Mouse (Mus musculus) hindbrain, embryonic 12.5 days (tissue): ENCODE results near the gene Xrn2. TPM values are rescaled to one million over a fixed set of nuclear protein-coding genes. Genes with fewer than 3 reads are reported as not detected.

Source experiments
- ATAC-seq: fragments of 200-750 bp; cut with Nextera tagmentation; 2 replicates; pipeline ENCODE4 v1.8.0; 2017; ENCODE audit warnings: moderate TSS enrichment; ENCODE audit not compliant: low FRiP score
- H3K27ac ChIP-seq: fragments of 300-500 bp; sonication (generic); 2 replicates; pipeline ENCODE4 v1.5.1; 2016; ENCODE audit warnings: mild to moderate bottlenecking
- H3K27me3 ChIP-seq: fragments of 300-500 bp; sonication (generic); 2 replicates; pipeline ENCODE4 v1.6.1; 2016; ENCODE audit warnings: mild to moderate bottlenecking
- H3K36me3 ChIP-seq: fragments of 300-500 bp; sonication (generic); 2 replicates; pipeline ENCODE4 v1.6.1; 2016; ENCODE audit warnings: mild to moderate bottlenecking
- H3K4me1 ChIP-seq: fragments of 300-500 bp; sonication (generic); 2 replicates; pipeline ENCODE4 v1.6.1; 2016
- H3K4me2 ChIP-seq: fragments of 300-500 bp; sonication (generic); replicated peaks from 2 replicates; pipeline ENCODE4 v1.6.1; 2016; ENCODE audit warnings: mild to moderate bottlenecking
- H3K4me3 ChIP-seq: fragments of 300-500 bp; sonication (generic); 2 replicates; pipeline ENCODE4 v1.5.1; 2016; ENCODE audit warnings: mild to moderate bottlenecking
- H3K9ac ChIP-seq: fragments of 300-500 bp; sonication (generic); 2 replicates; pipeline ENCODE4 v1.6.1; 2016; ENCODE audit warnings: mild to moderate bottlenecking, moderate library complexity
- H3K9me3 ChIP-seq: fragments of 300-500 bp; sonication (generic); replicated peaks from 2 replicates; pipeline ENCODE4 v1.6.1; 2016; ENCODE audit warnings: mild to moderate bottlenecking
- WGBS: fragments of 180-500 bp; shearing (Covaris S2); methylation state at CpG from one replicate; pipeline ENCODE4 v1.1.7; 2016; 5-methylcytosine and 5-hydroxymethylcytosine counted together
- polyA plus RNA-seq: library from polyadenylated mRNA; unstranded; fragments of >200 nt; fragmentation: Nextera tagmentation; extraction: Ambion mirVana; gene quantifications from 2 replicates; pipeline ENCODE4 v1.2.1, GENCODE M21; 2016

Xrn2 gene
- polyA plus RNA-seq, result 88.3 and 93.7 TPM in 2 replicates

DNA sequence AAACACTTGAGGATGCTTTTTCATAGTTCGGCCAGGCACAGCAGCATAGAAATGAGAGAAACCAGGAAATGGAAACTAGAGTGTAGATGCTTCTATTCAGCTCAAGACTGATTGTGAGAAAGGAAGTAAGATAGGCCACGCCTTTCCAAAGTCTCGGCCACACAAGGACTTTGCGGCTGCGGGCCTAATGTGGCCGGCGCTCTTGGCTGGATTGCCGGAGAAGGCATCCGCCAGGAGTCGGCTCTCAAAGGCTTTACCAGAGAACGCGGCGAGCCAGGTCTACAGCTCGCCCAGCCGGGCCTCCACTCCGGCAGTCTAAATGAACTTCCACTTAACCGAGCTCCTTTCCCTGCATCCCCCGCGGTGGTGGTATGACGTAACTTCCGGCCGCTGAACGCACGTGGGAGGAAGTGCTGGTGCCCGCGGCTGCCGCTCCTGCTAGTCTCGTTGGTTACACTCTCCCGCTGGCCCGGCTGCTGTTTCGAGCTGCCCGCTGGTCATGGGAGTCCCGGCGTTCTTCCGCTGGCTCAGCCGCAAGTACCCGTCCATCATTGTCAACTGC, at the start of gene Xrn2:
TSS of gene Xrn2 (plus strand) at position 374 of the 562 bp plus-strand sequence.
- H3K9ac ChIP-seq, result peak within 1 kb of the TSS; percentile 86
- no peaks in the 10 kb centered on the region for H3K27me3 ChIP-seq
- peak within 1 kb of the TSS; percentile 54 for H3K4me2 ChIP-seq
- H3K36me3 ChIP-seq, result no peaks in the 10 kb centered on the region
- under 1% methylated on average over 37 of the region's 37 CpGs for WGBS
- H3K4me3 ChIP-seq, result peak within 1 kb of the TSS; percentile 88
- peak; percentile 98 for ATAC-seq
- peaks cover 23% of the 10 kb centered on the region for H3K4me1 ChIP-seq
- H3K27ac ChIP-seq, result peak within 1 kb of the TSS; percentile 98
- H3K9me3 ChIP-seq, result no peaks in the 10 kb centered on the region; the same call in 1 of the 2 replicates

DNA sequence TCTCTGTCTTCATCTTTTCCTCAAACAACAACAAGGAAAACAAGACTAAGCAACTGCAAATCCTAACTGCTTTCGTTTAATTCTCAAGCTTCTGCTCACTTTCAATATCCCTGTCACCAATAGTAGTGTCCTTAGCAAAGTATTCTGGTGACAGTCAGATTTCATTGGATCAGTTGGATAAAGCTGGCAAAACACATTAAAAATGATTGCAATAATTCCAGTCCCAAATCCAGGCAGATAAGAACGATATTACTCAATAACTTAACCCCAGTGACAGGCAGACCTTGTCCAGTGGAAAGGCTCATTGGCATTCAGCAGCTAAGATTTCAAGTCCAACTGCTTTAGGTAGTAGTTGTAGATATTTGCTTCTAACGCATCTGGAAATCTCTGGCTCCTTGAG, 37.8 kb upstream of the Xrn2 start:
- Histone ChIP-seq H3K4me1 (no peaks in the 10 kb centered on the region), H3K27me3 (no peaks in the 10 kb centered on the region), H3K4me2 (no peak overlapping the region), H3K9me3 (no peaks in the 10 kb centered on the region), H3K36me3 (no peaks in the 10 kb centered on the region), H3K9ac (no peak overlapping the region), H3K4me3 (no peak overlapping the region), H3K27ac (no peak overlapping the region)
- no peak for ATAC-seq
- WGBS, result 80% methylated on average over 3 of the region's 3 CpGs

DNA sequence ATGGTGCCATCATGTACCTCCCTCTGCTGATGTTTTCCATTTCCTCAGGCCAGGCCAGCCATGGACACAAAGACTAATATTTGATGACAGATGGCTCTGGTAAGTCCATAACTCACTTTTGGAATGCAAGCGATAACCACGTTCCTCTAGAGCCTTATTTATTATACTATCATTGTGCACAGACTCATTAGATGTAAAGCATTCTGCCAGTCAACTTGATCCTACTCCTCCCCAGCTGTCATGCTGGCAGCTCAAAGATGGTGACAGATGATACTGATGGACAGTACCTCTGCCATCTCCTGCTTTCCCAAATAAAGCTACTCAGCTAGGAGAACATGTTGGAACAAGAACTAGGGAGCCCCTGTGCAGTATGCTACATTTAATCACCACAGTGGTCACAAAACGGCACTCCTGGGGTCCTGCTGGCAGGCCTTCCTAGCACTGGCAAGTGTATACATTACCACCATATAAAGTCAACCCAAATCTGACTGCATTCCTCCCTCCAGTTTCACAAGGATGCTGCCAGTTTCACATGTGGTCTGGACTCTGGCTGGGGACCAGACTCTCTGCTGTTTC, 37.3 kb upstream of the Xrn2 start:
- H3K4me3 ChIP-seq, result no peak overlapping the region
- no peak overlapping the region for H3K4me2 ChIP-seq
- no peaks in the 10 kb centered on the region for H3K27me3 ChIP-seq
- no peaks in the 10 kb centered on the region for H3K9me3 ChIP-seq
- no peaks in the 10 kb centered on the region for H3K36me3 ChIP-seq
- H3K27ac ChIP-seq, result no peak overlapping the region
- no peaks in the 10 kb centered on the region for H3K4me1 ChIP-seq
- no peak overlapping the region for H3K9ac ChIP-seq
- 74% methylated on average over 3 of the region's 3 CpGs for WGBS
- ATAC-seq, result no peak

DNA sequence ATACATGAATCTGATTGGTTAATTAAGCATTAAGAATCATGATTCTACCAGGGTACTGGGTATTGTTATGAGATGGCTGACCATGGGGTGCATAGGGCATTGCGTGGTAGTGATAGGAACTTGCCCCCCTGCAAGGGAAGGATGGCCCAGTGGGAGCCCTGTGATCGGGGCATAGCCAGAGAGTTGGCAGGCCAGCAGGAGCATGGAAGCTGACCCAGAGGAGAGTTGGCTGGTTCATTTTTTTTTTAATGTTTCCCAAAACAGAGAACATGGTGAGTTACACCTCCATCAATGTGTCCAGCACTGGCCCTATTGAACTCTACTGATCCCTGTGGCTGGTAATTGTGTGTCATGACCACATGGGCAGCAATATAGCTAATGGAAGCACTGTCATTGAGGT, 30.0 kb upstream of the Xrn2 start:
- H3K36me3 ChIP-seq, result no peaks in the 10 kb centered on the region
- H3K27ac ChIP-seq, result no peak overlapping the region
- H3K27me3 ChIP-seq, result no peaks in the 10 kb centered on the region
- H3K4me1 ChIP-seq, result no peaks in the 10 kb centered on the region
- H3K4me2 ChIP-seq, result no peak overlapping the region
- no peak overlapping the region for H3K9ac ChIP-seq
- ATAC-seq, result no peak
- no peaks in the 10 kb centered on the region for H3K9me3 ChIP-seq
- 93% methylated on average over 2 of the region's 2 CpGs for WGBS
- no peak overlapping the region for H3K4me3 ChIP-seq

DNA sequence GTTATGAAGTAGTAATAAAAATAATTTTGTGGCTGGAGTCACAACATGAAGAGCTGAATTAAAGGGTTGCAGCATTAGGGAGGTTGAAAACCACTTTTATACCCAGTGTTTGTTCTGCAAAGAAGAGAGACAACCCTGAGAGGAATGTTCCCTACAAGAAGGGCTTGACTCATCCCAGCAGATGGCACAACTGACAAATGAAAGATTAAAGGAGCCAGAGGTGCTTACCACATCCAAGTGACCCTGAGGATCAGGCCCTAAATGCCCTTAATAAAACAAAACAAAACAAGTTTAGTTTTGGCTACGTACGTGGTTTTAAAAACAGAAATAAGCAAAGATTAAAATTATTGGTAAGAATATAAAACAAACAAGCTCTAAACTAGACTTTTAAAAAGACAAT, 28.0 kb upstream of the Xrn2 start:
- Histone ChIP-seq H3K4me2 (no peak overlapping the region), H3K36me3 (no peaks in the 10 kb centered on the region), H3K27me3 (no peaks in the 10 kb centered on the region), H3K4me1 (no peaks in the 10 kb centered on the region), H3K4me3 (no peak overlapping the region), H3K9me3 (no peaks in the 10 kb centered on the region), H3K9ac (no peak overlapping the region), H3K27ac (no peak overlapping the region)
- WGBS, result 95% methylated on average over 2 of the region's 2 CpGs
- no peak for ATAC-seq

DNA sequence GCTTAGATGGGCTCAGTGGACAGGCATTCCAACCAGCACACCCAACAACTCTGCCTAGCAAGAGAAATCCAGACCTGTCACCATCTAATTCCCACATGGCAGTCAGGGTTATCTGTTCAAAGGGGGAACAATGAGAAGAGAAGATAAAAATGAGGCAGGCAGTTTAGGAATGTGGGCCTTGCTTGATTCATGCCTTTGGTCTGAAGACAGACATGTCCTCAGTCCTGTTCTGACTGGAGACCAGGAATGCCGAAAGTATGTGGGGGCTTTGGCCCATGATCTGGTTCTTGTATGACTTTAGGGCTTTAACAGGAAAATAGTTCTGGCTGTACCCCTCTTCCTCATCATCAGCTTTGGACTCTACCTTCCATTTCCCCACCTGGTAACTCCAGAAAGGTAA, 27.0 kb upstream of the Xrn2 start:
- no peak overlapping the region for H3K9ac ChIP-seq
- ATAC-seq, result no peak
- no peaks in the 10 kb centered on the region for H3K4me1 ChIP-seq
- H3K27ac ChIP-seq, result no peak overlapping the region
- H3K27me3 ChIP-seq, result no peaks in the 10 kb centered on the region
- H3K4me2 ChIP-seq, result no peak overlapping the region
- no peaks in the 10 kb centered on the region for H3K36me3 ChIP-seq
- WGBS, result 88% methylated on average over 1 of the region's 1 CpGs
- no peak overlapping the region for H3K4me3 ChIP-seq
- no peaks in the 10 kb centered on the region for H3K9me3 ChIP-seq

DNA sequence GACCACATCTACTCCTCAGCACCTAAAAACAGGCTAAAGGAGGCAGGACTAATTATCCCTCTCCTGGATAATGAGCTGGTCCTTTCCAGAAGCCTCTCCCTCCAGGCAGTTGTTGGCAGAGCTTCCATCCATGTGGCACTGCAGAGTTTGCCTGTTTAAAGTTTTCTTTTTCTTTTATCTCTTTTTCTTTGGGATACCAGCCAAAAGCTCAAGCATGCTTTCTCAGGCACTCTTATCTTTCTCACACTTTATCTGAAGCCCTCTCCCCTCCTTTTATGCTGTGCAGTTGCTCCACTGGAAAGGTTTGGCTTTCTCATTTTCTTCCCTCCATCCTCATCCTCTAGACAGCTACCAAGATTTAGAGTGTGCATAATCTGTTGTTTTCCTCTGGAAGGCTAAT, 26.4 kb upstream of the Xrn2 start:
- no peaks in the 10 kb centered on the region for H3K27me3 ChIP-seq
- H3K36me3 ChIP-seq, result no peaks in the 10 kb centered on the region
- no peaks in the 10 kb centered on the region for H3K9me3 ChIP-seq
- H3K27ac ChIP-seq, result no peak overlapping the region
- H3K4me3 ChIP-seq, result no peak overlapping the region
- H3K4me1 ChIP-seq, result no peaks in the 10 kb centered on the region
- H3K4me2 ChIP-seq, result no peak overlapping the region
- ATAC-seq, result no peak
- no peak overlapping the region for H3K9ac ChIP-seq

DNA sequence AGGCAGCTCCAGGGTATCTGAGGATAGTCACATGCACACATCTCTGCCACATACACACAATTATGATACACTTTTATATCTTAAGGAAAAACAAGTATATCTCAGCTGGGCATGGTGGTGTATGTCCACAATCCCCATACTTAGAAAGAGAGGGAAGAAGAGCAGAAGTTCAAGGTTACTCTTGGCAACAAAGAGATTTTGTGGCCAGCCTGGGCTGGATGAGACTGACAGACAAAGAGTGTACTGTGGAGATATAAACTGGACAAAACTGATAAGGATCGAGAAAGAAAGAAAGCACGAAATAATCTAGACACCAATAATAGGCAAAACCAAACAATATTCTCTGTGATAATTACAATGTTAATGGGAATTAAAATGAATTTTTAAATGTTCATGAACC, 5.5 kb upstream of the Xrn2 start:
- Histone ChIP-seq H3K4me2 (no peak overlapping the region), H3K9me3 (no peaks in the 10 kb centered on the region; the same call in 1 of the 2 replicates), H3K9ac (no peak overlapping the region), H3K27me3 (no peaks in the 10 kb centered on the region), H3K4me3 (no peak overlapping the region), H3K27ac (no peak overlapping the region), H3K36me3 (no peaks in the 10 kb centered on the region), H3K4me1 (peaks cover 9% of the 10 kb centered on the region)
- 92% methylated on average over 2 of the region's 2 CpGs for WGBS
- no peak for ATAC-seq

DNA sequence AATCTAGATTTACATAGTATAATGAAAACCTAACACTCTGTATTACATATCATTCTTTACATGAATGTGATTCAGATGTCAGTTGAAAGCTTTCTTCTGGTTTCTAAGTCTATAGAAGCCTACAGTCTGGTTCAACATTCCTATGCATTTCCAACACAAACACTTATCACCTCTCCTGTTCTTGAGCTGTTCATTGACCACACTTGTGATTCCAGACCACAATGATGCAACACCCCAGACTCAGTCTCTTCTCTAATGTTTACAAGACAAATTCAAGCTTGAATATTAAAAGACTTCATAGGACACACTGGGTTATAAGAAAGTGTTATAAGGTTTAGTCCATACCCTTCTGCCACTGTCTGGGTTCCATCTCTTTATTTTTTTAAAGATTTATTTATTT, 3.7 kb upstream of the Xrn2 start:
- no peaks in the 10 kb centered on the region; the same call in 1 of the 2 replicates for H3K9me3 ChIP-seq
- ATAC-seq, result no peak
- H3K4me3 ChIP-seq, result no peak overlapping the region
- peaks cover 12% of the 10 kb centered on the region for H3K4me1 ChIP-seq
- no peak overlapping the region for H3K4me2 ChIP-seq
- no peaks in the 10 kb centered on the region for H3K36me3 ChIP-seq
- H3K9ac ChIP-seq, result no peak overlapping the region
- no peak overlapping the region for H3K27ac ChIP-seq
- no peaks in the 10 kb centered on the region for H3K27me3 ChIP-seq

DNA sequence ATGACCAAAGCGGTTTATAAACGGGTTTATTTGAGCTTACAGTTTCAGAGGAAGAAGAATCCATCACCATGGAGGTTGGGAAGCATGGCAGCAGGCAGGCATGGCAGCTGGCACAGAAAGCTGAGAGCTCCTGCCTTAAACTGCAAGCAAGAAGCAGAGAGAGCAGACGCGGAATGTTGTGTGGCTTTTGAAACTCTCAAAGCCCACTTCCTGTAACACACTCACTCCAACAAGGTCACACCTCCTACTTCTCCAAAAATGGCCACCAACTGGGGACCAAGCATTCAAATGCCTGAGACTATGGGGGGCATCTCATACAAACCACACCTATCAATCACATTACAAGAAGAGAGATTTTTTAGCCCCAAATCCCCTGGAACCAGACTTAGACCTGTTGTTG, 2.7 kb upstream of the Xrn2 start:
- no peaks in the 10 kb centered on the region for H3K36me3 ChIP-seq
- H3K9me3 ChIP-seq, result no peaks in the 10 kb centered on the region; the same call in 1 of the 2 replicates

DNA sequence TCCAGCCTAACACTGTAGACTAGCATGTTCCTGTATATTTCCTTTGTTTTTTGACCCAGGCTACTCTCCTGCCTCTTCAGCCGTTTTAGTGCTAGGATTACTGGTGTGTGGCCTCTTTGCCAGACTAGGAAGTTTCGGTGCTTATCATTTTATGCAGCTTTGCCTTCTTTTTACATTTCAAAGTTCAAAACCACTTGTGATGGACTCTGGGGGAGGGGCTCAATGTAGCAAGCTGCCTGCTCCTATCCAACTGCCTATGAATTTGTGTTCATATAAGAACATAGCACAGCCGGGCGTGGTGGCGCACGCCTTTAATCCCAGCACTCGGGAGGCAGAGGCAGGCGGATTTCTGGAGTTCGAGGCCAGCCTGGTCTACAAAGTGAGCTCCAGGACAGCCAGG, 1.8 kb upstream of the Xrn2 start:
- Histone ChIP-seq H3K4me1 (peaks cover 23% of the 10 kb centered on the region), H3K9ac (no peak overlapping the region), H3K4me2 (no peak overlapping the region), H3K4me3 (no peak overlapping the region), H3K27me3 (no peaks in the 10 kb centered on the region), H3K36me3 (no peaks in the 10 kb centered on the region), H3K9me3 (no peaks in the 10 kb centered on the region; the same call in 1 of the 2 replicates), H3K27ac (no peak overlapping the region)
- WGBS, result 97% methylated on average over 9 of the region's 9 CpGs
- ATAC-seq, result no peak

More for the DNA sequence above, 2.7 kb upstream of the Xrn2 start:
- ATAC-seq, result no peak
- H3K4me1 ChIP-seq, result peaks cover 22% of the 10 kb centered on the region
- 96% methylated on average over 4 of the region's 4 CpGs for WGBS
- H3K4me2 ChIP-seq, result no peak overlapping the region
- H3K9ac ChIP-seq, result no peak overlapping the region
- no peak overlapping the region for H3K4me3 ChIP-seq
- H3K27ac ChIP-seq, result no peak overlapping the region
- no peaks in the 10 kb centered on the region for H3K27me3 ChIP-seq

DNA sequence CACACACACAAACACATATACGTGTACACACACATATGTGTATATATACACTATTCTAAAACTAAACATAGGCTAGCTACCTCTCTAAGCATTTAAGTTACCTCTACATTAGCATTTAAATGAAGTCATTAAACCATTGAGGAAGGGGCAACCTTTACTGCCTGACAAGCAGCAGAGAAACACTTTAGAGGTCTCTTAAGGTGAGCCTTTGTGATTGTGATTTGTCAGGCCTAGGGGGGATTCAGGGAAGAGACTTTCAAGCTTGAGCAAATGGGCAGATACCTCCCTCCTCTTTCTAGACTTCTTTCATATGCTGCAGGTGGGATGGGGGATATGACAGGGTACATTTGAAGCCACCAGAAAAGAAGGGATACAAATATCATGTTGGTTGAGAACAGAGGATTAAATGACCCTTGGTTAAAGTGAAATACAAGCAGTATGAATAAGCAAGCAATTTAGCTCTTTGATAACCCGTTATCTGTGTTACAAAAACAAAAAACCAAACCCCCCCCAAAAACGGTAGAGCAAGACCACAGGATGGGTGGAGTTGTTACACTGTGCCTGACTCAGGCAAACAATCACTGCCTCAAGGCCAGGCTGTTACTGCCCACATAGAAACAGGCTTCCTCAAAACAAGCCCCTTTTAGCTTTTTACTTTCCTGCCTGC, 1.2 kb upstream of the Xrn2 start:
- ATAC-seq, result no peak
- peak overlapping the region; percentile 86 for H3K9ac ChIP-seq
- 80% methylated on average over 3 of the region's 3 CpGs for WGBS
- H3K4me3 ChIP-seq, result peak overlapping the region; percentile 88
- H3K27me3 ChIP-seq, result no peaks in the 10 kb centered on the region
- no peaks in the 10 kb centered on the region for H3K36me3 ChIP-seq
- H3K4me2 ChIP-seq, result peak overlapping the region; percentile 54
- H3K27ac ChIP-seq, result peak overlapping the region; percentile 98; the same call in 1 of the 2 replicates
- peaks cover 23% of the 10 kb centered on the region for H3K4me1 ChIP-seq
- no peaks in the 10 kb centered on the region; the same call in 1 of the 2 replicates for H3K9me3 ChIP-seq
